Mouse (Mus musculus): ENCODE results near the gene Ddb2. TPM values are rescaled to one million over a fixed set of nuclear protein-coding genes. Genes with fewer than 3 reads are reported as not detected.

The Ddb2 gene
- total RNA-seq, 1 experiment from 2014 or later = 13.2 TPM

DNA sequence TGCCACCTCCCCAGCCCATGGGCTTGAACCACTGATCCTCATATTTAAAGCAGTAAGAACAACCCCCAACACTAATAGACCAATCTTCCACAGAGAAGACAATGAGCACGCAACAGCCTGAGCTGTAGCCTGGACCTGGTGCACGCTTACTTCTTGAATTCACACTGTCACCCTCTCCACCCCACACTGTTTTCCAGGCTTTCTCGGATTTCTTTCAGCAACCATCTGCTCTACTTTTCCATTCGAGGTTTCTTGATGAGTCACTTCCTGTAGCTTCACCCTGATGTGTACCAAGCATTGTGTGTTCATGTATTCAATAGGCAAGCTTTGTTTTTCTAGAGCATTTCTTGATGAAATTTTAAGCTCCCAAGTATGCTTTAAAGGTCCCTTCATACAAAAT lies 49.4 kb downstream of the Ddb2 start:
- no peak for DNase-seq

- DNase-seq = no peak
Measured at GRCm38 (mm10) chr2:91186208-91186607, 50.6 kb downstream of the Ddb2 start.

DNA sequence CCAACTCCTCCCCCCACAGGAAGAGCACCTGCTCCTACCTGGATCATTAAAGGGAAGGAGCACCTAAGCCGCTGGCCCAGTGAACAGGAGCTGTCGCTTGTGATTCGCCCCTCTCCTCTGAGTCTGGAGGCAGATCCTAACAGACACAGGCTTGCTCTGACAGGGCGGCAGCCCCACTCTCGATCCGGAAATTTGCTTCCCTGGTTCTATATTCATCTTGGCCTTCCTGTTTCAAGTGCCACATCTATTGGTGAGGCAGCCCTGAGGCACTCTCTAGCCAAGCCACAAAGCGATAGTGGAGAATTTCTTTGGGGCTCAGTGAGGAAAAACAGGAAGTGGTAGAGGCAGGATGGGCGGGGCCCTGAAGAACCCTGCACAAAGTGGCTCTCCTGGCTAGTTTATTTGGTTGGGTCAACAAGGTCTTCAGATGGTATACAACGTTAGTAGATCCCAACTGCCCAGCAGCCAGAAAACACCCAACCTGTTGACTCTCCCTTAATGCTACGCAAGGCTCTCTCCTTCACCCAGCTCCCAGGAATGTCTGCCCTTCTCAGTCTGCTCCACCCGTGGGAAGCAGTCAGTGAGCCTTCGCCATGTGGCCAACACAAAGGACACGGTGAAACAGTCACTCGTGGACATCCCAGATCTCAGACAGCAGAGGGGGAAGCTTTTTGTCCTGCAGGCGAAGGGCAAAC lies 52.9 kb downstream of the Ddb2 start, which contains the start of gene Madd:
TSS of gene Madd (minus strand) at position 127 of the 695 bp plus-strand sequence.
- no peak for DNase-seq

GRCm38 (mm10) chr2:91183148-91183513 lies 53.7 kb downstream of the Ddb2 start:
- DNase-seq = peak; percentile 91

- DNase-seq = peak; percentile 71
Measured at GRCm38 (mm10) chr2:91182405-91183147, 54.2 kb downstream of the Ddb2 start.

- no peak for DNase-seq
Measured at GRCm38 (mm10) chr2:91182016-91182404, 54.8 kb downstream of the Ddb2 start.

- DNase-seq = no peak
Measured at GRCm38 (mm10) chr2:91180706-91181105, 56.1 kb downstream of the Ddb2 start.

DNA sequence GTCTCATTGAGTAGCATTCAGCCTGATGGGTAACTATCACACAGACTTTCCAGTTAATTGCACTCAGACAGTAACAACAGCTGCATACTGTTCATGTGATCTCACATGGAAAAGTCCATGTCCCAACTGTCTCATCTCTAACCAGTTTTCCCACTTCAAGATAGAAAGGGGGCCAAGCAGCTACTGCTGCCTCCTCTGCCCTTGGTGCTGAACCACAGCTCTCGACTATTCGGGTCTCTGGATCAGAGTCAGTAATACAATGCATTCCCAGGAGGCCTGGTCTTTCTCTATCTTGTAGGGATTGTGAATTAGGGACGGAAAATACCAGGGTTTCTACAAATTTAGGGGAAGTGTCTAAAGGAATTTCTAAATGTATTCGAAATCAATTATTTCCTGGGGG lies 57.0 kb downstream of the Ddb2 start:
- no peak for DNase-seq

- DNase-seq = no peak
Measured at GRCm38 (mm10) chr2:91176234-91176633, 60.5 kb downstream of the Ddb2 start.

- no peak for DNase-seq
Measured at GRCm38 (mm10) chr2:91175490-91175889, 61.3 kb downstream of the Ddb2 start.

- no peak for DNase-seq
Measured at GRCm38 (mm10) chr2:91169587-91170322, 67.0 kb downstream of the Ddb2 start.

- no peak for DNase-seq
Measured at GRCm38 (mm10) chr2:91167629-91168028, 69.2 kb downstream of the Ddb2 start.

DNA sequence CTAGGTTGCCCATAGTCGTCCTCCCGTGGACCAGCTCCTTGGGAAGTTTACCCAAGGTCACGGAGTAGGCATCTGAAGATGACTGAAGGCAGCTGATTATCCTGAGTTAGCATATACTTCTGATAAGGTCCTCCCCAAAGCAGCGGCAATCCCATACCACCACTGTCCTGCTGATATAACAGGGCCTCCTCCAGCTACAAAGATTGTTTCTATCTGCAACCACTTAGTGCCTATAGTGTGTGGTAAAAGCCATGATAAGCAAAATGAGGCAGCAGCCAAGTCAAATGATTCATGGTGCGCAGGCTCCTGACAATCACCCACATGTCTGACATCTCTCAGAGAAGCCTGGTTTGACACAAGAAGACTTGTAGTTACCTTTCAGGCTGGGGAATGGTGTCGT lies 71.8 kb downstream of the Ddb2 start:
- DNase-seq = no peak

- no peak for DNase-seq
Measured at GRCm38 (mm10) chr2:91163532-91163931, 73.2 kb downstream of the Ddb2 start.

DNA sequence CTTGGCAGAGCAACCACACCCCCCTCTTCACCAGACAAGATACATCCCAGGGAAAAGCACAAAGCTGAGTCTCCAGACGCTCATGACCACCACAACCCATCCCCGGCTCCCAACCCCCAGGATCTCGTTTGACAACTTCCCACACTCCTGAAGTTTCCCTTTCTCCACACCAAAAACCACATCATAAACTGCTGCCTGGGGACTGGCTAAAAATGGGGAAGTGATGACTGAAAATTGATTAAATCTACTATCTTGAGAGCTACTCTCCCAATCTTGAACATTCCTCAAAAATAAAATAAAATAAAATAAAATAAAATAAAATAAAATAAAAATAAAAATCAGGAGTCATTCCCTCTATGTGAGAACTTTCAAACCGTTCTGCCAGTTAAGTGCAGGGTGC lies 73.8 kb downstream of the Ddb2 start:
- DNase-seq = no peak

Other genes starting within 250 kb of the Ddb2 start
- 2.1 and 2.9 TPM in 2 replicates for gene Rapsn, start 201.4 kb downstream of the Ddb2 start, total RNA-seq (2021)
- 203 and 258 TPM in 2 replicates for gene Psmc3, start 183.0 kb downstream of the Ddb2 start, total RNA-seq (2021)
- 31.2 and 32.7 TPM in 2 replicates for gene Slc39a13, start 166.6 kb downstream of the Ddb2 start, total RNA-seq (2021)
- 3.0 and 3.3 TPM in 2 replicates for gene Spi1, start 154.6 kb downstream of the Ddb2 start, total RNA-seq (2021)
- not detected in 2 replicates for gene Mybpc3, start 118.8 kb downstream of the Ddb2 start, total RNA-seq (2021)
- 21.0 and 22.9 TPM in 2 replicates for gene Madd, start 53.1 kb downstream of the Ddb2 start, total RNA-seq (2021)
- 16.7 and 22.7 TPM in 2 replicates for gene Nr1h3, start 34.1 kb downstream of the Ddb2 start, total RNA-seq (2021)
- 34.0 and 41.8 TPM in 2 replicates for gene Acp2, start 34.1 kb downstream of the Ddb2 start, total RNA-seq (2021)
- 134 and 152 TPM in 2 replicates for gene Pacsin3, start 19.0 kb upstream of the Ddb2 start, total RNA-seq (2021)
- gene Arfgap2, start 28.0 kb upstream of the Ddb2 start, total RNA-seq (2021) = 107 and 108 TPM in 2 replicates
- 13.6 and 20.7 TPM in 2 replicates for gene 1110051M20Rik, start 207.7 kb upstream of the Ddb2 start, total RNA-seq (2021)
- gene Lrp4, start 220.5 kb upstream of the Ddb2 start, total RNA-seq (2021) = 4.7 and 5.2 TPM in 2 replicates